Mouse (Mus musculus) heart, embryonic 12.5 days (tissue): ENCODE measurements at regions not wholly inside any gene's neighbourhood (a gene's known extent, or its start where the extent isn't known, plus 50 kb on each side); places are given as distances from the start of the nearest gene placed in this dataset.
A peak's percentile ranks its signal among the peaks of the same experiment; 100 is the strongest.

ENCODE experiments used
- ATAC-seq: fragments of 200-750 bp; cut with Nextera tagmentation; 2 replicates; pipeline ENCODE4 v1.8.0; 2017; ENCODE audit warnings: moderate TSS enrichment, moderate library complexity; ENCODE audit not compliant: insufficient number of reproducible peaks, low FRiP score
- H3K27ac ChIP-seq: fragments of 300-500 bp; sonication (generic); 2 replicates; pipeline ENCODE4 v1.5.1; 2016; ENCODE audit warnings: mild to moderate bottlenecking, moderate library complexity; ENCODE audit not compliant: poor library complexity, severe bottlenecking
- H3K27me3 ChIP-seq: fragments of 300-500 bp; sonication (generic); replicated peaks from 2 replicates; pipeline ENCODE4 v1.6.1; 2016; ENCODE audit warnings: mild to moderate bottlenecking, moderate library complexity
- H3K36me3 ChIP-seq: fragments of 300-500 bp; sonication (generic); 2 replicates; pipeline ENCODE4 v1.6.1; 2016; ENCODE audit warnings: mild to moderate bottlenecking, moderate library complexity
- H3K4me1 ChIP-seq: fragments of 300-500 bp; sonication (generic); replicated peaks from 2 replicates; pipeline ENCODE4 v1.6.1; 2016; ENCODE audit warnings: mild to moderate bottlenecking
- H3K4me2 ChIP-seq: fragments of 300-500 bp; sonication (generic); 2 replicates; pipeline ENCODE4 v1.6.1; 2016; ENCODE audit warnings: mild to moderate bottlenecking, moderate library complexity
- H3K4me3 ChIP-seq: fragments of 300-500 bp; sonication (generic); 2 replicates; pipeline ENCODE4 v1.5.1; 2016; ENCODE audit warnings: mild to moderate bottlenecking
- H3K9ac ChIP-seq: fragments of 300-500 bp; sonication (generic); 2 replicates; pipeline ENCODE4 v1.6.1; 2016; ENCODE audit warnings: mild to moderate bottlenecking, moderate library complexity
- H3K9me3 ChIP-seq: fragments of 300-500 bp; sonication (generic); replicated peaks from 2 replicates; pipeline ENCODE4 v1.6.1; 2016; ENCODE audit warnings: mild to moderate bottlenecking, moderate library complexity
- WGBS: fragments of 180-500 bp; shearing (Covaris S2); methylation state at CpG from one replicate; pipeline ENCODE4 v1.1.7; 2016; 5-methylcytosine and 5-hydroxymethylcytosine counted together

GRCm38 (mm10) chr12:9934158-9934557 is 364.2 kb downstream of the Osr1 start:
- no peaks in the 10 kb centered on the region for H3K27me3 ChIP-seq
- no peaks in the 10 kb centered on the region for H3K36me3 ChIP-seq
- no peak overlapping the region for H3K4me3 ChIP-seq
- no peak overlapping the region for H3K27ac ChIP-seq
- no peak overlapping the region for H3K4me2 ChIP-seq
- no peak overlapping the region for H3K9ac ChIP-seq
- H3K9me3 ChIP-seq, result no peaks in the 10 kb centered on the region
- ATAC-seq, result no peak
- no peaks in the 10 kb centered on the region for H3K4me1 ChIP-seq
- WGBS, result 73% methylated on average over 3 of the region's 3 CpGs

- WGBS, result 80% methylated on average over 1 of the region's 1 CpGs
- no peak overlapping the region for H3K27ac ChIP-seq
- H3K27me3 ChIP-seq, result no peaks in the 10 kb centered on the region
- H3K4me3 ChIP-seq, result no peak overlapping the region
- H3K9me3 ChIP-seq, result no peaks in the 10 kb centered on the region
- H3K36me3 ChIP-seq, result no peaks in the 10 kb centered on the region
- no peaks in the 10 kb centered on the region for H3K4me1 ChIP-seq
- ATAC-seq, result no peak
- no peak overlapping the region for H3K9ac ChIP-seq
- H3K4me2 ChIP-seq, result no peak overlapping the region
These were observed 371.4 kb downstream of the Osr1 start for GRCm38 (mm10) chr12:9941357-9941756.

- H3K27ac ChIP-seq, result no peak overlapping the region
- H3K4me1 ChIP-seq, result no peaks in the 10 kb centered on the region
- no peak overlapping the region for H3K4me2 ChIP-seq
- no peaks in the 10 kb centered on the region for H3K27me3 ChIP-seq
- H3K36me3 ChIP-seq, result no peaks in the 10 kb centered on the region
- H3K4me3 ChIP-seq, result no peak overlapping the region
- H3K9ac ChIP-seq, result no peak overlapping the region
- no peak for ATAC-seq
- no peaks in the 10 kb centered on the region for H3K9me3 ChIP-seq
- WGBS, result 74% methylated on average over 3 of the region's 3 CpGs
These were observed 371.9 kb downstream of the Osr1 start for GRCm38 (mm10) chr12:9941823-9942222.

- Histone ChIP-seq H3K27me3 (no peaks in the 10 kb centered on the region), H3K9ac (no peak overlapping the region), H3K4me3 (no peak overlapping the region), H3K4me2 (no peak overlapping the region), H3K36me3 (no peaks in the 10 kb centered on the region), H3K4me1 (no peaks in the 10 kb centered on the region), H3K9me3 (no peaks in the 10 kb centered on the region), H3K27ac (no peak overlapping the region)
- 67% methylated on average over 4 of the region's 4 CpGs for WGBS
- no peak for ATAC-seq
These were observed 378.9 kb downstream of the Osr1 start for GRCm38 (mm10) chr12:9948784-9949183.

GRCm38 (mm10) chr12:9952372-9952771 is 382.5 kb downstream of the Osr1 start:
- Histone ChIP-seq H3K27me3 (no peaks in the 10 kb centered on the region), H3K9ac (no peak overlapping the region), H3K4me3 (no peak overlapping the region), H3K27ac (no peak overlapping the region), H3K4me2 (no peak overlapping the region), H3K9me3 (no peaks in the 10 kb centered on the region), H3K4me1 (no peaks in the 10 kb centered on the region), H3K36me3 (no peaks in the 10 kb centered on the region)
- no peak for ATAC-seq
- 80% methylated on average over 2 of the region's 2 CpGs for WGBS

- no peaks in the 10 kb centered on the region for H3K9me3 ChIP-seq
- no peak overlapping the region for H3K4me2 ChIP-seq
- H3K4me3 ChIP-seq, result no peak overlapping the region
- no peaks in the 10 kb centered on the region for H3K36me3 ChIP-seq
- no peaks in the 10 kb centered on the region for H3K4me1 ChIP-seq
- H3K27ac ChIP-seq, result no peak overlapping the region
- H3K9ac ChIP-seq, result no peak overlapping the region
- WGBS, result 67% methylated on average over 6 of the region's 6 CpGs
- H3K27me3 ChIP-seq, result no peaks in the 10 kb centered on the region
- ATAC-seq, result no peak
These were observed 384.4 kb downstream of the Osr1 start for GRCm38 (mm10) chr12:9954178-9954888.

- WGBS, result 66% methylated on average over 1 of the region's 1 CpGs
- no peak overlapping the region for H3K4me3 ChIP-seq
- H3K36me3 ChIP-seq, result no peaks in the 10 kb centered on the region
These were observed 399.5 kb downstream of the Osr1 start for GRCm38 (mm10) chr12:9969390-9969789.

GRCm38 (mm10) chr12:9970771-9971170 is 399.0 kb upstream of the Nt5c1b start:
- no peak overlapping the region for H3K4me3 ChIP-seq
- WGBS, result 82% methylated on average over 2 of the region's 2 CpGs
- no peaks in the 10 kb centered on the region for H3K4me1 ChIP-seq
- H3K4me2 ChIP-seq, result no peak overlapping the region
- no peaks in the 10 kb centered on the region for H3K9me3 ChIP-seq
- no peaks in the 10 kb centered on the region for H3K36me3 ChIP-seq
- no peak for ATAC-seq
- no peak overlapping the region for H3K27ac ChIP-seq
- no peaks in the 10 kb centered on the region for H3K27me3 ChIP-seq
- H3K9ac ChIP-seq, result no peak overlapping the region

More at GRCm38 (mm10) chr12:9969390-9969789, 399.5 kb downstream of the Osr1 start:
- no peaks in the 10 kb centered on the region for H3K27me3 ChIP-seq
- H3K9ac ChIP-seq, result no peak overlapping the region
- H3K4me2 ChIP-seq, result no peak overlapping the region
- H3K27ac ChIP-seq, result no peak overlapping the region
- no peaks in the 10 kb centered on the region for H3K9me3 ChIP-seq
- ATAC-seq, result no peak
- H3K4me1 ChIP-seq, result no peaks in the 10 kb centered on the region

- Histone ChIP-seq H3K27me3 (no peaks in the 10 kb centered on the region), H3K9me3 (no peaks in the 10 kb centered on the region), H3K27ac (peak overlapping the region; percentile 11; the same call in 1 of the 2 replicates), H3K9ac (no peak overlapping the region), H3K4me3 (no peak overlapping the region), H3K4me1 (peaks cover 4% of the 10 kb centered on the region; the same call in 1 of the 2 replicates), H3K36me3 (no peaks in the 10 kb centered on the region), H3K4me2 (no peak overlapping the region)
- 73% methylated on average over 3 of the region's 3 CpGs for WGBS
- ATAC-seq, result no peak
These were observed 391.2 kb upstream of the Nt5c1b start for GRCm38 (mm10) chr12:9978494-9979112.

GRCm38 (mm10) chr12:9979113-9979507 is 390.7 kb upstream of the Nt5c1b start:
- H3K9me3 ChIP-seq, result no peaks in the 10 kb centered on the region
- H3K27me3 ChIP-seq, result no peaks in the 10 kb centered on the region
- no peak overlapping the region for H3K9ac ChIP-seq
- H3K4me1 ChIP-seq, result peaks cover 4% of the 10 kb centered on the region; the same call in 1 of the 2 replicates
- H3K4me3 ChIP-seq, result no peak overlapping the region
- WGBS, result 27% methylated on average over 1 of the region's 1 CpGs
- no peak overlapping the region for H3K27ac ChIP-seq
- ATAC-seq, result no peak
- no peak overlapping the region for H3K4me2 ChIP-seq
- no peaks in the 10 kb centered on the region for H3K36me3 ChIP-seq

- Histone ChIP-seq H3K4me3 (no peak overlapping the region), H3K4me2 (no peak overlapping the region), H3K4me1 (no peaks in the 10 kb centered on the region), H3K9me3 (no peaks in the 10 kb centered on the region), H3K9ac (no peak overlapping the region), H3K36me3 (no peaks in the 10 kb centered on the region), H3K27me3 (no peaks in the 10 kb centered on the region), H3K27ac (no peak overlapping the region)
- ATAC-seq, result no peak
- 77% methylated on average over 1 of the region's 1 CpGs for WGBS
These were observed 378.5 kb upstream of the Nt5c1b start for GRCm38 (mm10) chr12:9991305-9991704.

- ATAC-seq, result no peak
- no peaks in the 10 kb centered on the region for H3K27me3 ChIP-seq
- no peak overlapping the region for H3K4me2 ChIP-seq
- no peaks in the 10 kb centered on the region for H3K4me1 ChIP-seq
- no peaks in the 10 kb centered on the region for H3K9me3 ChIP-seq
- H3K4me3 ChIP-seq, result no peak overlapping the region
- WGBS, result 67% methylated on average over 3 of the region's 3 CpGs
- no peaks in the 10 kb centered on the region for H3K36me3 ChIP-seq
- H3K27ac ChIP-seq, result no peak overlapping the region
- H3K9ac ChIP-seq, result no peak overlapping the region
These were observed 374.1 kb upstream of the Nt5c1b start for GRCm38 (mm10) chr12:9995670-9996069.
